Mouse (Mus musculus) adrenal gland, postnatal 25 days (tissue): Measurements from ENCODE around the gene Cmtm2a. TPM values are rescaled to one million over a fixed set of nuclear protein-coding genes. Genes with fewer than 3 reads are reported as not detected.

Experiments
- total RNA-seq: library from RNA; stranded (reverse); gene quantifications from 2 replicates; pipeline ENCODE4 v1.2.3, GENCODE M21; 2021

Gene Cmtm2a
- total RNA-seq, 1 experiment from 2014 or later = 0.97 TPM

Other genes with a start within 250 kb of the Cmtm2a start
- gene Cdh5, start 191.6 kb downstream of the Cmtm2a start, total RNA-seq = 50.0 and 59.8 TPM in 2 replicates
- 3.7 and 9.3 TPM in 2 replicates for gene Bean1, start 122.7 kb downstream of the Cmtm2a start, total RNA-seq
- 52.3 and 78.8 TPM in 2 replicates for gene Tk2, start 44.6 kb downstream of the Cmtm2a start, total RNA-seq
- gene Cklf, start 42.3 kb downstream of the Cmtm2a start, total RNA-seq = 81.7 and 94.0 TPM in 2 replicates
- not detected in 2 replicates for gene Gm45711, start 16.9 kb upstream of the Cmtm2a start, total RNA-seq
- 0.52 and 1.0 TPM in 2 replicates for gene Cmtm1, start 17.0 kb upstream of the Cmtm2a start, total RNA-seq
- not detected in 2 replicates for gene Gm11020, start 28.4 kb upstream of the Cmtm2a start, total RNA-seq
- not detected in 2 replicates for gene Cmtm2b, start 29.0 kb upstream of the Cmtm2a start, total RNA-seq
- gene Cmtm3, start 46.2 kb upstream of the Cmtm2a start, total RNA-seq = 73.6 and 85.9 TPM in 2 replicates
- 44.4 and 46.0 TPM in 2 replicates for gene Cmtm4, start 102.6 kb upstream of the Cmtm2a start, total RNA-seq
- gene Dync1li2, start 149.9 kb upstream of the Cmtm2a start, total RNA-seq = 138 and 198 TPM in 2 replicates
- not detected in 2 replicates for gene Terb1, start 216.7 kb upstream of the Cmtm2a start, total RNA-seq
- gene Nae1, start 241.5 kb upstream of the Cmtm2a start, total RNA-seq = 39.4 and 43.1 TPM in 2 replicates
- 2.3 and 2.6 TPM in 2 replicates for gene Car7, start 241.5 kb upstream of the Cmtm2a start, total RNA-seq